Comparison of ENCODE assay signal across 17 mouse cellular contexts in the genomic region with DNA sequence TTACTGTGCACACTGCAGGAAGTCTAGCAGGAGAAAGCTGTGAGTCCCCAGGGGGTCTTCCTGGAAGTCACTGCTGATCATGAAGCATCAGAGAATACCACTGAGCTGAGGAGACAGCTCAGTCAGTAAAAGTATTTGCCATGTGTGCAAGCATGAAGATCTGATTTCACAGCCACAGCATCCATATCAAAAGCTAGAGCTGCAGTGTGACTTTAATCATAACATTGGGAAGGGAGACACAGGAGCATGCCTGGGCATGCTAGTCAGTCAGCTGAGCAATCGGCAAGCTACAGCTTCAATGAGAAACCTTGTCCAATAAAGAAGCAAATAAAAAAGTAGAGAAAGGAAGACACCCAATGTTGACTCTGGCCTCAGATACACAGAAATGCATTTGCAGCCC.
DNase-seq lines count a peak whose midpoint lies in the region; ATAC-seq lines count a peak whose summit lies in the region.
"Had no signal": no experiment of that assay in that cellular context is flagged by ENCODE, and none has a peak within 500 bp of the region (broad histone marks: within the 10 kb centered on the region; RNA-seq: fewer than 3 reads in every experiment).

No protein-coding gene starts in this region.

- no peaks in the 10 kb centered on the region for H3K36me3 ChIP-seq in hindbrain, embryonic 15.5 days
- no peaks in the 10 kb centered on the region for H3K36me3 ChIP-seq in hindbrain, embryonic 16.5 days (ENCODE audit: control insufficient read depth, insufficient read depth, low read length)
- H3K36me3 ChIP-seq: embryonic facial prominence, embryonic 15.5 days; forebrain, embryonic 12.5 days; heart, embryonic 12.5 days; liver, embryonic 15.5 days; stomach, embryonic 15.5 days had no signal

- no peak overlapping the region for H3K27ac ChIP-seq in hindbrain, embryonic 15.5 days (replicated peaks)
- no peak overlapping the region for H3K27ac ChIP-seq in hindbrain, embryonic 16.5 days (ENCODE audit: low read depth, low read length)
- H3K27ac ChIP-seq: embryonic facial prominence, embryonic 15.5 days; forebrain, embryonic 12.5 days; liver, embryonic 15.5 days; stomach, embryonic 15.5 days had no signal

- H3K4me3 ChIP-seq in hindbrain, embryonic 15.5 days: no peak overlapping the region
- no peak overlapping the region for H3K4me3 ChIP-seq in hindbrain, embryonic 16.5 days (ENCODE audit: low read length)
- H3K4me3 ChIP-seq: embryonic facial prominence, embryonic 15.5 days; forebrain, embryonic 12.5 days; heart, embryonic 12.5 days; liver, embryonic 15.5 days; stomach, embryonic 15.5 days had no signal

- H3K9me3 ChIP-seq in hindbrain, embryonic 15.5 days: no peaks in the 10 kb centered on the region
- H3K9me3 ChIP-seq in hindbrain, embryonic 16.5 days (ENCODE audit: control insufficient read depth, low read length): no peaks in the 10 kb centered on the region
- H3K9me3 ChIP-seq: embryonic facial prominence, embryonic 15.5 days; forebrain, embryonic 12.5 days; heart, embryonic 12.5 days; liver, embryonic 15.5 days; stomach, embryonic 15.5 days had no signal

- H3K9ac ChIP-seq in hindbrain, embryonic 15.5 days: no peak overlapping the region
- H3K9ac ChIP-seq in hindbrain, embryonic 16.5 days (ENCODE audit: low read depth, low read length): no peak overlapping the region
- H3K9ac ChIP-seq: embryonic facial prominence, embryonic 15.5 days; forebrain, embryonic 12.5 days; heart, embryonic 12.5 days; liver, embryonic 15.5 days; stomach, embryonic 15.5 days had no signal

- DNase-seq in R1 (ENCODE audit: low read depth, low spot score): peak; percentile 27
- peak; percentile 7 for DNase-seq in fibroblast of lung, adult 2 months (ENCODE audit: low read depth)
- DNase-seq in retina, postnatal 1 day: peak; percentile 30
- no peak for DNase-seq in layer of hippocampus, postnatal 36 days
- DNase-seq in frontal cortex, adult 2 months (ENCODE audit: extremely low spot score in 1 of 2, low spot score in 1 of 2): no peak
- DNase-seq: cerebellum, postnatal 25 days; gastrocnemius, postnatal 36 days; heart, postnatal 36 days; kidney, postnatal 4 days; lung, postnatal 14 days had no signal

- no peaks in the 10 kb centered on the region for H3K4me1 ChIP-seq in hindbrain, embryonic 15.5 days (replicated peaks)
- H3K4me1 ChIP-seq in hindbrain, embryonic 16.5 days (ENCODE audit: control insufficient read depth, insufficient read depth, low read depth, low read length): no peaks in the 10 kb centered on the region
- H3K4me1 ChIP-seq: embryonic facial prominence, embryonic 15.5 days; forebrain, embryonic 12.5 days; heart, embryonic 12.5 days; liver, embryonic 15.5 days; stomach, embryonic 15.5 days had no signal

- H3K4me2 ChIP-seq in hindbrain, embryonic 15.5 days: no peak overlapping the region
- H3K4me2 ChIP-seq in hindbrain, embryonic 16.5 days (ENCODE audit: low read length): no peak overlapping the region
- H3K4me2 ChIP-seq: embryonic facial prominence, embryonic 15.5 days; forebrain, embryonic 12.5 days; heart, embryonic 12.5 days; liver, embryonic 15.5 days; stomach, embryonic 15.5 days had no signal

- 0 out of 2 replicates have a peak, but pooled peaks have one; percentile 30 for ATAC-seq in hindbrain, embryonic 15.5 days (ENCODE audit: low FRiP score, low read depth)
- ATAC-seq in hindbrain, embryonic 16.5 days: no peak

- H3K27me3 ChIP-seq in hindbrain, embryonic 15.5 days: no peaks in the 10 kb centered on the region
- H3K27me3 ChIP-seq in hindbrain, embryonic 16.5 days (replicated peaks; ENCODE audit: control insufficient read depth, insufficient read depth, low read length): no peaks in the 10 kb centered on the region
- H3K27me3 ChIP-seq: embryonic facial prominence, embryonic 15.5 days; forebrain, embryonic 12.5 days; heart, embryonic 12.5 days; liver, embryonic 15.5 days; stomach, embryonic 15.5 days had no signal

- WGBS in hindbrain, embryonic 15.5 days: 50% methylated on average over 1 of the region's 1 CpGs
- WGBS in hindbrain, embryonic 16.5 days: 72% methylated on average over 1 of the region's 1 CpGs

Comparison
In these comparisons a context has a peak if more than half of its experiments do, and no peak if none do; other contexts are left out.
1. DNase-seq: peak in R1 (single experiment), fibroblast of lung, adult 2 months (single experiment) and retina, postnatal 1 day (single experiment); none in layer of hippocampus, postnatal 36 days (0 of 2) and frontal cortex, adult 2 months (0 of 2).